In the genomic region with DNA sequence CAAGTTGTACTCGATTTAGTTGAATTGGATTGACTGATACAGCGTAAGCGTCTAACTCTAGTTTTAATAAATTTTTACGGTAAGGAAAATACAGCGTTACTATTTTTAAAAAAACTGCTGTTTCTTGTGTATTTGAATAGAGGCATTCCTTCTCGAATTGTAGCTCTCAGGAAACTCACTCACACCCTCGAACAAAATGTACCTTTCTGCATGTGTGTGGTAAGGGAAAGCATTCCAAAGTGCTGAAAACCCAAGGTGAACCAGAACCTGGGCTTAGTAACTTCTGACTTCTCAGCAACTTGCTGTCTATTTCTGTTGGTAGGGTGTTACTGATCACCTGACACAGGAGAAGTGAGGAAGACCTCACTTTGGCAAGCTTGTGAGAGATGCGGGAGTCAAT, we compare ENCODE assay signal across 14 mouse cellular contexts.
"Had no signal": no experiment of that assay in that cellular context is flagged by ENCODE, and none has a peak within 500 bp of the region (broad histone marks: within the 10 kb centered on the region; RNA-seq: fewer than 3 reads in every experiment).

No protein-coding gene starts in this region.

- DNase-seq: kidney, adult 9 months; kidney, postnatal 36 days; layer of hippocampus, adult 9-11 months; left cerebral cortex, postnatal 4 days; lung, adult 18-20 months; lung, postnatal 4 days; right cerebral cortex, postnatal 14 days; thymus, adult 2 months; thymus, postnatal 25 days had no signal

- H3K27ac ChIP-seq: kidney, postnatal 0 days; limb, embryonic 13.5 days; liver, embryonic 14.5 days; stomach, embryonic 15.5 days had no signal

- H3K36me3 ChIP-seq: limb, embryonic 13.5 days; midbrain, embryonic 12.5 days; stomach, embryonic 15.5 days had no signal

- H3K4me1 ChIP-seq: stomach, embryonic 15.5 days had no signal

- H3K9ac ChIP-seq: limb, embryonic 13.5 days; liver, embryonic 14.5 days; stomach, embryonic 15.5 days had no signal

- H3K27me3 ChIP-seq: stomach, embryonic 15.5 days had no signal

- H3K4me3 ChIP-seq: stomach, embryonic 15.5 days had no signal

- H3K9me3 ChIP-seq: limb, embryonic 13.5 days; midbrain, embryonic 12.5 days; stomach, embryonic 15.5 days had no signal
